Comparison of ENCODE assay signal across 28 mouse cellular contexts in genomic region chr2:128318266-128318665, GRCm38 (mm10).
A peak's percentile ranks its signal among the peaks of the same experiment; 100 is the strongest.
DNase-seq lines count a peak whose midpoint lies in the region; ATAC-seq lines count a peak whose summit lies in the region.
"Had no signal": no experiment of that assay in that cellular context is flagged by ENCODE, and none has a peak within 500 bp of the region (broad histone marks: within the 10 kb centered on the region; RNA-seq: fewer than 3 reads in every experiment).

No protein-coding gene starts in this region.

- peak; percentile 31 for DNase-seq in 416B (ENCODE audit: low read depth)
- peak; percentile 33 for DNase-seq in R1 (ENCODE audit: low read depth, low spot score)
- peak; percentile 44 for DNase-seq in induced T-regulatory cell, adult 2 months (ENCODE audit: low read depth)
- peak; percentile 34 for DNase-seq in naive thymus-derived CD4-positive, alpha-beta T cell, adult 2 months (ENCODE audit: low read depth)
- no peak for DNase-seq in heart, adult 11 months
- DNase-seq in midbrain, embryonic 11.5 days (ENCODE audit: low spot score, missing footprints) = no peak
- DNase-seq in frontal cortex, postnatal 25 days (ENCODE audit: low spot score in 2 of 2) = no peak
- DNase-seq: adrenal gland, postnatal 25 days; B cell, adult 2 months; cerebellum, adult 11-12 months; cerebellum, adult 9-11 months; kidney, postnatal 25 days; liver, postnatal 0 days; lung, postnatal 36 days; right cerebral cortex, postnatal 4 days had no signal

- WGBS in midbrain, embryonic 11.5 days = 68% methylated on average over 4 of the region's 4 CpGs

- no peak overlapping the region for H3K4me2 ChIP-seq in midbrain, embryonic 11.5 days
- H3K4me2 ChIP-seq: forebrain, embryonic 12.5 days; heart, embryonic 15.5 days; hindbrain, embryonic 12.5 days; kidney, embryonic 15.5 days; limb, embryonic 13.5 days; liver, embryonic 12.5 days; midbrain, embryonic 15.5 days; neural tube, embryonic 13.5 days had no signal

- no peaks in the 10 kb centered on the region; the same call in 1 of the 2 replicates for H3K4me1 ChIP-seq in midbrain, embryonic 11.5 days (ENCODE audit: control insufficient read depth, insufficient read depth, low read length)
- H3K4me1 ChIP-seq: hindbrain, embryonic 12.5 days; midbrain, embryonic 15.5 days had no signal

- no peak for ATAC-seq in midbrain, embryonic 11.5 days (ENCODE audit: low FRiP score)
- ATAC-seq: hindbrain, postnatal 0 days; intestine, embryonic 16.5 days; liver, embryonic 12.5 days; liver, postnatal 0 days; midbrain, embryonic 15.5 days had no signal

- H3K27me3 ChIP-seq in midbrain, embryonic 11.5 days (ENCODE audit: control insufficient read depth, insufficient read depth, low read length) = no peaks in the 10 kb centered on the region
- H3K27me3 ChIP-seq: heart, embryonic 15.5 days; hindbrain, embryonic 12.5 days; kidney, embryonic 15.5 days; limb, embryonic 13.5 days; liver, embryonic 12.5 days; midbrain, embryonic 15.5 days; neural tube, embryonic 13.5 days had no signal

- no peak overlapping the region for H3K4me3 ChIP-seq in midbrain, embryonic 11.5 days (ENCODE audit: low read depth, low read length)
- H3K4me3 ChIP-seq: erythroblast, embryonic 14.5 days; forebrain, embryonic 12.5 days; heart, embryonic 15.5 days; hindbrain, embryonic 12.5 days; kidney, embryonic 15.5 days; left cerebral cortex, adult 2 months; limb, embryonic 13.5 days; liver, embryonic 12.5 days; midbrain, embryonic 15.5 days; neural tube, embryonic 13.5 days had no signal

- H3K9ac ChIP-seq in midbrain, embryonic 11.5 days (ENCODE audit: low read length) = no peak overlapping the region
- H3K9ac ChIP-seq: forebrain, embryonic 12.5 days; heart, embryonic 15.5 days; hindbrain, embryonic 12.5 days; kidney, embryonic 15.5 days; limb, embryonic 13.5 days; liver, embryonic 12.5 days; liver, postnatal 0 days; midbrain, embryonic 15.5 days; neural tube, embryonic 13.5 days had no signal

- no peaks in the 10 kb centered on the region for H3K36me3 ChIP-seq in midbrain, embryonic 11.5 days (ENCODE audit: control insufficient read depth, insufficient read depth, low read length)
- H3K36me3 ChIP-seq: forebrain, embryonic 12.5 days; heart, embryonic 15.5 days; hindbrain, embryonic 12.5 days; kidney, embryonic 15.5 days; limb, embryonic 13.5 days; liver, embryonic 12.5 days; midbrain, embryonic 15.5 days; neural tube, embryonic 13.5 days had no signal

- no peak overlapping the region for H3K27ac ChIP-seq in midbrain, embryonic 11.5 days (ENCODE audit: low read depth, low read length)
- H3K27ac ChIP-seq: forebrain, embryonic 12.5 days; heart, embryonic 15.5 days; hindbrain, embryonic 12.5 days; hindbrain, postnatal 0 days; kidney, embryonic 15.5 days; left cerebral cortex, adult 2 months; limb, embryonic 13.5 days; liver, embryonic 12.5 days; midbrain, embryonic 15.5 days; neural tube, embryonic 13.5 days; stomach, postnatal 0 days had no signal

- H3K9me3 ChIP-seq in midbrain, embryonic 11.5 days (ENCODE audit: control insufficient read depth, low read length) = no peaks in the 10 kb centered on the region
- H3K9me3 ChIP-seq: forebrain, embryonic 12.5 days; heart, embryonic 15.5 days; hindbrain, embryonic 12.5 days; kidney, embryonic 15.5 days; limb, embryonic 13.5 days; liver, embryonic 12.5 days; midbrain, embryonic 15.5 days; neural tube, embryonic 13.5 days had no signal

Comparison
In these comparisons a context has a peak if more than half of its experiments do, and no peak if none do; other contexts are left out.
1. DNase-seq: peak in 416B (single experiment), R1 (single experiment), induced T-regulatory cell, adult 2 months (single experiment) and naive thymus-derived CD4-positive, alpha-beta T cell, adult 2 months (single experiment); none in heart, adult 11 months (single experiment), midbrain, embryonic 11.5 days (single experiment) and frontal cortex, postnatal 25 days (0 of 2).